In genomic region chr12:88354182-88354702, GRCm38 (mm10) we compare ENCODE assay signal across 10 mouse cellular contexts. TPM values are rescaled to one million over a fixed set of nuclear protein-coding genes. Genes with fewer than 3 reads are reported as not detected.
A peak's percentile ranks its signal among the peaks of the same experiment; 100 is the strongest.
DNase-seq lines count a peak whose midpoint lies in the region; ATAC-seq lines count a peak whose summit lies in the region.
"Had no signal": no experiment of that assay in that cellular context is flagged by ENCODE, and none has a peak within 500 bp of the region (broad histone marks: within the 10 kb centered on the region; RNA-seq: fewer than 3 reads in every experiment).

No protein-coding gene starts in this region.

- WGBS in hindbrain, embryonic 12.5 days = 20% methylated on average over 37 of the region's 41 CpGs
- 17% methylated on average over 41 of the region's 41 CpGs for WGBS in midbrain, embryonic 14.5 days

- H3K9me3 ChIP-seq in hindbrain, embryonic 12.5 days (replicated peaks) = no peaks in the 10 kb centered on the region
- H3K9me3 ChIP-seq in midbrain, embryonic 14.5 days (ENCODE audit: control insufficient read depth, low read length) = no peaks in the 10 kb centered on the region

- H3K4me2 ChIP-seq in hindbrain, embryonic 12.5 days (replicated peaks) = peak overlapping the region; percentile 49
- peak overlapping the region; percentile 52 for H3K4me2 ChIP-seq in midbrain, embryonic 14.5 days (ENCODE audit: low read length)

- DNase-seq in frontal cortex, postnatal 14 days (ENCODE audit: low spot score in 2 of 2) = no peak
- peak; percentile 8 for DNase-seq in Muller cell, postnatal 12 days (ENCODE audit: inconsistent ontology term)
- peak; percentile 32 for DNase-seq in midbrain, embryonic 14.5 days
- DNase-seq in cerebellum, adult 11-12 months = no peak
- no peak for DNase-seq in urinary bladder, adult 2 months (ENCODE audit: low spot score)
- DNase-seq in adrenal gland, adult (ENCODE audit: inconsistent age in 2 of 2, low spot score in 1 of 2) = no peak
- DNase-seq: cerebellum, adult 8-10 months; lung, postnatal 10 days had no signal

- peak overlapping the region; percentile 31 for H3K4me3 ChIP-seq in hindbrain, embryonic 12.5 days
- H3K4me3 ChIP-seq in midbrain, embryonic 14.5 days (replicated peaks; ENCODE audit: low read depth, low read length) = peak overlapping the region; percentile 22

- H3K27me3 ChIP-seq in hindbrain, embryonic 12.5 days = no peaks in the 10 kb centered on the region
- H3K27me3 ChIP-seq in midbrain, embryonic 14.5 days (ENCODE audit: control insufficient read depth, insufficient read depth, low read length) = no peaks in the 10 kb centered on the region

- peak; percentile 31; the same call in 1 of the 2 replicates for ATAC-seq in frontal cortex, adult (ENCODE audit: low TSS enrichment)
- no peak for ATAC-seq in hindbrain, embryonic 12.5 days (ENCODE audit: low FRiP score)
- peak; percentile 58 for ATAC-seq in midbrain, embryonic 14.5 days (ENCODE audit: low FRiP score, low TSS enrichment)

- H3K36me3 ChIP-seq in hindbrain, embryonic 12.5 days = no peaks in the 10 kb centered on the region
- H3K36me3 ChIP-seq in midbrain, embryonic 14.5 days (ENCODE audit: control insufficient read depth, insufficient read depth, low read length) = no peaks in the 10 kb centered on the region

- no peak overlapping the region for H3K27ac ChIP-seq in hindbrain, embryonic 12.5 days
- H3K27ac ChIP-seq in midbrain, embryonic 14.5 days (replicated peaks; ENCODE audit: low read depth, low read length) = no peak overlapping the region

- 0 out of 2 replicates have a peak, but pooled peaks cover 4% of the 10 kb centered on the region for H3K4me1 ChIP-seq in hindbrain, embryonic 12.5 days
- no peaks in the 10 kb centered on the region for H3K4me1 ChIP-seq in midbrain, embryonic 14.5 days (ENCODE audit: control insufficient read depth, insufficient read depth, low read length)

- H3K9ac ChIP-seq in hindbrain, embryonic 12.5 days = peak overlapping the region; percentile 47
- peak overlapping the region; percentile 49; the same call in 1 of the 2 replicates for H3K9ac ChIP-seq in midbrain, embryonic 14.5 days (replicated peaks; ENCODE audit: low read length)

RNA-seq across cellular contexts. Expression of gene Adck1, which starts 6.1 kb away (rescaled TPM):
- polyA plus RNA-seq in hindbrain, embryonic 12.5 days (2016; fragmentation: Nextera tagmentation; extraction: Ambion mirVana) = 20.5 and 22.5 TPM in 2 replicates
- polyA plus RNA-seq in midbrain, embryonic 14.5 days (2014; fragmentation: Nextera tagmentation; extraction: Ambion mirVana) = 28.6 and 31.3 TPM in 2 replicates
- polyA plus RNA-seq in urinary bladder, adult 2 months (2012; rRNA removed) = 19.1 and 22.7 TPM in 2 replicates

RNA-seq across cellular contexts. Expression of gene Gm5039, which starts 30.4 kb away (rescaled TPM):
- not detected in 2 replicates for polyA plus RNA-seq in hindbrain, embryonic 12.5 days (2016; fragmentation: Nextera tagmentation; extraction: Ambion mirVana)
- not detected in 2 replicates for polyA plus RNA-seq in midbrain, embryonic 14.5 days (2014; fragmentation: Nextera tagmentation; extraction: Ambion mirVana)
- not detected in 2 replicates for polyA plus RNA-seq in urinary bladder, adult 2 months (2012; rRNA removed)

Comparison
In these comparisons a context has a peak if more than half of its experiments do, and no peak if none do; other contexts are left out.
1. DNase-seq: peak in Muller cell, postnatal 12 days (single experiment) and midbrain, embryonic 14.5 days (single experiment); none in frontal cortex, postnatal 14 days (0 of 2), cerebellum, adult 11-12 months (single experiment), urinary bladder, adult 2 months (single experiment) and adrenal gland, adult (0 of 2).